Mouse (Mus musculus) liver, embryonic 14.5 days (tissue): ENCODE results near the gene Prr14l. TPM values are rescaled to one million over a fixed set of nuclear protein-coding genes. Genes with fewer than 3 reads are reported as not detected.
A peak's percentile ranks its signal among the peaks of the same experiment; 100 is the strongest.
"Not testable (repeated sequence)": the region's sequence is repeated elsewhere in the genome, so short reads cannot be mapped to it uniquely, and the experiment has no call there.

Experiments used
- ATAC-seq: fragments of 200-750 bp; cut with Nextera tagmentation; 2 replicates; pipeline ENCODE4 v1.8.0; 2017; ENCODE audit warnings: moderate number of reproducible peaks, mild to moderate bottlenecking, moderate library complexity; ENCODE audit not compliant: insufficient read depth
- DNase-seq, 3 experiments: peaks; one replicate each; pipeline ENCODE4 v3.0.0-alpha.2; 2012 to 2013; ENCODE audit warnings: low read depth in 3 of 3, low spot score in 3 of 3
- H3K27ac ChIP-seq: fragments of 300-500 bp; sonication (generic); 2 replicates; pipeline ENCODE4 v1.5.1; 2014; ENCODE audit warnings: moderate library complexity, mild to moderate bottlenecking, control low read depth, inconsistent platforms
- H3K27me3 ChIP-seq: fragments of 300-500 bp; sonication (generic); 2 replicates; pipeline ENCODE4 v1.6.1; 2014; ENCODE audit warnings: mild to moderate bottlenecking, low read length, moderate library complexity; ENCODE audit not compliant: control insufficient read depth, insufficient read depth
- H3K36me3 ChIP-seq: fragments of 300-500 bp; sonication (generic); replicated peaks from 2 replicates; pipeline ENCODE4 v1.6.1; 2014; ENCODE audit warnings: low read depth; ENCODE audit not compliant: control insufficient read depth, insufficient read depth
- H3K4me1 ChIP-seq, 2 experiments: fragments of 200-500 bp in 1 of 2; fragments of 300-500 bp in 1 of 2; sonication (generic) in 1 of 2; replicated peaks; 2 replicates each; pipeline ENCODE4 v1.6.1; 2012 to 2014; ENCODE audit warnings: antibody characterized with exemption in 1 of 2, inconsistent platforms in 1 of 2, low read length in 1 of 2; ENCODE audit not compliant: control insufficient read depth in 2 of 2, insufficient read depth in 2 of 2
- H3K4me2 ChIP-seq: fragments of 300-500 bp; sonication (generic); 2 replicates; pipeline ENCODE4 v1.6.1; 2014; ENCODE audit warnings: low read depth, mild to moderate bottlenecking, control low read depth, moderate library complexity
- H3K4me3 ChIP-seq, 2 experiments: fragments of 200-500 bp in 1 of 2; fragments of 300-500 bp in 1 of 2; sonication (generic) in 1 of 2; 2 replicates each; pipeline ENCODE4 v1.5.1; 2012 to 2014; ENCODE audit warnings: low read depth in 2 of 2, low read length in 2 of 2, mild to moderate bottlenecking in 2 of 2, control low read depth in 1 of 2, inconsistent platforms in 1 of 2, moderate library complexity in 1 of 2; ENCODE audit not compliant: insufficient read depth in 1 of 2
- H3K9ac ChIP-seq: fragments of 300-500 bp; sonication (generic); replicated peaks from 2 replicates; pipeline ENCODE4 v1.6.1; 2014; ENCODE audit warnings: mild to moderate bottlenecking, control low read depth, moderate library complexity
- H3K9me3 ChIP-seq: fragments of 300-500 bp; sonication (generic); 2 replicates; pipeline ENCODE4 v1.6.1; 2016; ENCODE audit warnings: low read length, mixed read lengths; ENCODE audit not compliant: control insufficient read depth
- CTCF ChIP-seq: IDR thresholded peaks from 2 replicates; pipeline ENCODE4 v1.5.1; 2016; ENCODE audit warnings: antibody characterized with exemption, low read depth, control low read depth
- EP300 ChIP-seq: IDR thresholded peaks from 2 replicates; pipeline ENCODE4 v1.6.1; 2016; ENCODE audit warnings: antibody characterized with exemption, low read depth
- WGBS: fragments of 180-500 bp; shearing (Covaris S2); extraction: QIAGEN DNeasy Blood & Tissue Kit; methylation state at CpG from one replicate; pipeline ENCODE4 v1.1.7; 2014; ENCODE audit not compliant: insufficient replicate concordance; 5-methylcytosine and 5-hydroxymethylcytosine counted together
- polyA plus RNA-seq, 2 experiments: library from polyadenylated mRNA; depleted of rRNA in 1 of 2; stranded (reverse) in 1 of 2; unstranded in 1 of 2; fragments of >200 nt; fragmentation: Nextera tagmentation in 1 of 2; extraction: Ambion mirVana in 1 of 2; gene quantifications; 2 replicates each; pipeline versions ENCODE4 v1.2.1 to v1.2.3; 2012 to 2014

The Prr14l gene
- polyA plus RNA-seq, 2 experiments, result 4.2 to 6.5 TPM

DNA sequence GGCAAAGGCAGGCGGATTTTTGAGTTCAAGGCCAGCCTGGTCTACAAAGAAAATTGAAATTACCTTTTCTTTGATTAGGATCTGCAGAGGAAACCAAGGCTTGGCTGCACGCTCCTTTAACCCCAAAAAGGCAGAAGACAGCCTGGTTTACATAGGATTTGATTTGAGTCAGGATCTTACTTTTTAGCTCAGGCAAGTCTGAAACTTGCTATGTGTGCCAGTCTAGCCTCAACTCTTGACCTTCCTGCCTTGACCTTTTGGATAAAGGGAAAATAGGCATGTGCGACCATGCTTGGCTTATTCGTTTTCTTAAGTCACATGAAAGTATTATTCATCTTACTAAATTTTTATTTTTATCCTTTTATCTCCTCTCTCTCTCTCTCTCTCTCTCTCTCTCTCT lies 762 bp upstream of the Prr14l start:
- WGBS, result 62% methylated on average over 4 of the region's 4 CpGs
- Histone ChIP-seq H3K4me2 (peak overlapping the region; percentile 86), H3K27ac (peak overlapping the region; percentile 41; the same call in 1 of the 2 replicates), H3K9ac (no peak overlapping the region), H3K4me1 (peaks cover 24 to 31% of the 10 kb centered on the region in 2 experiments), H3K27me3 (no peaks in the 10 kb centered on the region), H3K9me3 (no peaks in the 10 kb centered on the region), H3K36me3 (peaks cover 7% of the 10 kb centered on the region), H3K4me3 (no peak overlapping the region)
- TF ChIP-seq CTCF (no peak), EP300 (no peak)
- no peak for ATAC-seq
- no peak for DNase-seq

- WGBS, result 14% methylated on average over 6 of the region's 6 CpGs
- peaks cover 24 to 36% of the 10 kb centered on the region in 2 experiments for H3K4me1 ChIP-seq
- ATAC-seq, result no peak
Measured at GRCm38 (mm10) chr5:32852026-32852425, 2.0 kb downstream of the Prr14l start.

GRCm38 (mm10) chr5:32849580-32849979 lies 4.5 kb downstream of the Prr14l start:
- H3K36me3 ChIP-seq, H3K27me3 ChIP-seq, H3K27ac ChIP-seq, DNase-seq, H3K9me3 ChIP-seq, H3K9ac ChIP-seq, ATAC-seq, H3K4me2 ChIP-seq, H3K4me3 ChIP-seq: not testable (repeated sequence)
- peaks cover 21 to 32% of the 10 kb centered on the region in 2 experiments for H3K4me1 ChIP-seq
- 66% methylated on average over 3 of the region's 3 CpGs for WGBS

More at GRCm38 (mm10) chr5:32852026-32852425, 2.0 kb downstream of the Prr14l start:
- no peak for DNase-seq
- Histone ChIP-seq H3K27ac (peak overlapping the region; percentile 41), H3K27me3 (no peaks in the 10 kb centered on the region), H3K9me3 (no peaks in the 10 kb centered on the region), H3K4me3 (peak overlapping the region; percentile 42 to 98), H3K36me3 (peaks cover 7% of the 10 kb centered on the region), H3K9ac (peak overlapping the region; percentile 99), H3K4me2 (peak overlapping the region; percentile 86)
- TF ChIP-seq CTCF (no peak), EP300 (no peak)

DNA sequence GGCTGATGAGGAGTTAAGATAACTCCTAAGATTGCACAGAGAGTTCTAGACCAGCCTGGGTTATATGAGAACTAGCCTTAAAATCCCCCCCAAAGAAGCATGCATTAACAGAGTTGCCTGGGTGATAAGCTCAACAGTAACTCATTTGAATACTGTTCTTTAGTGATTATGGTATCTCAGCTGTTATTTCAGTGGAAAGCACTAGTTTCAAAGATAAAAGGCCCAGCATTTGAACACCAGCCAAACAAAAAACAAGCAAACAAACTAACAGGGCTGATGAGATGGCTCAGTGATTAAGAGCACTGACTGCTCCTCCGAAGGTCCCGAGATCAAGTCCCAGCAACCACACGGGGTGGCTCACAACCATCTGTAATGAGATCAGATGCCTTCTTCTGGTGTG lies 4.9 kb downstream of the Prr14l start:
- WGBS, result 18% methylated on average over 3 of the region's 3 CpGs
- no peak overlapping the region for H3K27ac ChIP-seq
- no peak overlapping the region for H3K4me2 ChIP-seq
- ATAC-seq, result peak; percentile 51
- TF ChIP-seq CTCF, result no peak
- TF ChIP-seq EP300, result peak; percentile 70
- peaks cover 11% of the 10 kb centered on the region for H3K36me3 ChIP-seq
- H3K9ac ChIP-seq, result no peak overlapping the region
- no peak overlapping the region for H3K4me3 ChIP-seq
- H3K4me1 ChIP-seq, result peaks cover 18 to 29% of the 10 kb centered on the region in 2 experiments
- no peaks in the 10 kb centered on the region for H3K27me3 ChIP-seq
- DNase-seq, result peak; percentile 28 to 57 (median 51)
- no peaks in the 10 kb centered on the region for H3K9me3 ChIP-seq

- Histone ChIP-seq H3K36me3 (peaks cover 67% of the 10 kb centered on the region), H3K27me3 (no peaks in the 10 kb centered on the region), H3K27ac (no peak overlapping the region), H3K4me2 (no peak overlapping the region), H3K9me3 (no peaks in the 10 kb centered on the region), H3K4me3 (no peak overlapping the region), H3K4me1 (no peaks in the 10 kb centered on the region), H3K9ac (no peak overlapping the region)
- ATAC-seq, result no peak
- WGBS, result 87% methylated on average over 2 of the region's 2 CpGs
- no peak for TF ChIP-seq EP300
- TF ChIP-seq CTCF, result peak; percentile 50; the same call in 1 of the 2 replicates
- DNase-seq, result no peak
Measured at GRCm38 (mm10) chr5:32840029-32840428, 14.0 kb downstream of the Prr14l start.
